In the genomic region with DNA sequence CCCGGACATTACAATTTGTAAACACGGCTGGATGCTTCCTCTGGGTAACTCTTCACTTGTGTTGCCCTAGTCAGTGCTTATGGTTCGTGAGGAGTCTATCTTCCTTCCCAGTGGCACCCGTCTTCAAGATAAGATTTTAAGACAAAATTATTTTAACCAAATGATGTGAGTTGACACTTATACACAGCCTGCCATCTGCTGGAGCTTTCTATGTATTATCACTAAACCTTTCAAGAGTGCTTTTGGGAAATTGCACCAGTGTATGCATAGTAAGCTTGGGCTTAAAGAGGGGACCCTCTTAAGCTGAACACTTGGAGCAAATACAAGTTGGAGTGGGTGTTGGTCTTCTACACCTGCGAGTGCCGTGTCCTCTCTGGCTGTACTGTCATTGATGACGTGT, we compare ENCODE assay signal across 16 mouse cellular contexts.
DNase-seq lines count a peak whose midpoint lies in the region; ATAC-seq and TF ChIP-seq lines count a peak whose summit lies in the region.
"Had no signal": no experiment of that assay in that cellular context is flagged by ENCODE, and none has a peak within 500 bp of the region (broad histone marks: within the 10 kb centered on the region; RNA-seq: fewer than 3 reads in every experiment).

No protein-coding gene starts in this region.

- H3K9me3 ChIP-seq in CH12.LX (replicated peaks; ENCODE audit: low read length), result no peaks in the 10 kb centered on the region
- H3K9me3 ChIP-seq: embryonic facial prominence, embryonic 12.5 days; hindbrain, embryonic 10.5 days; limb, embryonic 13.5 days had no signal

- no peaks in the 10 kb centered on the region for H3K36me3 ChIP-seq in heart, adult 2 months (ENCODE audit: control insufficient read depth, insufficient read depth, low read length)
- no peaks in the 10 kb centered on the region for H3K36me3 ChIP-seq in CH12.LX (replicated peaks in 1 of 2; ENCODE audit: control insufficient read depth in 1 of 2, insufficient read depth in 1 of 2, low read length in 1 of 2)
- H3K36me3 ChIP-seq: embryonic facial prominence, embryonic 12.5 days; hindbrain, embryonic 10.5 days; limb, embryonic 13.5 days had no signal

- TF ChIP-seq CTCF in heart, adult 2 months (IDR thresholded peaks at IDR 0.05), result peak; percentile 17; the same call in 1 of the 2 replicates
- TF ChIP-seq CTCF in left cerebral cortex, adult 2 months (IDR thresholded peaks at IDR 0.05), result peak; percentile 52
- TF ChIP-seq CTCF in CH12.LX (conservative IDR thresholded peaks at IDR 0.05 in 1 of 2, IDR thresholded peaks at IDR 0.05 in 1 of 2; ENCODE audit: low read depth in 2 of 2, low read length in 2 of 2), result peak in 1 of 2 experiments; percentile 42; a peak in 2 of 4 replicates

- peak; percentile 38 for ATAC-seq in granulocyte monocyte progenitor cell, adult 5-6 weeks (replicated peaks; ENCODE audit: poor library complexity, severe bottlenecking)

- DNase-seq in heart, adult 2 months, result no peak
- no peak for DNase-seq in heart, postnatal 36 days
- no peak for DNase-seq in left cerebral cortex, adult 2 months (ENCODE audit: extremely low spot score in 1 of 2, low spot score in 2 of 2)
- no peak for DNase-seq in left cerebral cortex, adult 11 months (ENCODE audit: low spot score)
- DNase-seq in CH12.LX (ENCODE audit: extremely low read depth) (no peak), MN1 (ENCODE audit: low spot score) (no peak)
- DNase-seq in cerebellum, adult 11-12 months, result no peak
- DNase-seq: cerebellum, postnatal 14 days; gastrocnemius, postnatal 14 days; kidney, adult 11 months; right cerebral cortex, postnatal 14 days had no signal

- H3K4me2 ChIP-seq in CH12.LX (ENCODE audit: insufficient read depth, low read depth, poor library complexity, severe bottlenecking), result no peak overlapping the region; the same call in 1 of the 2 replicates
- H3K4me2 ChIP-seq: embryonic facial prominence, embryonic 12.5 days; heart, embryonic 11.5 days; limb, embryonic 13.5 days had no signal

- WGBS in heart, adult 2 months, result 70% methylated on average over 7 of the region's 7 CpGs

- in situ Hi-C loops in CH12.LX (cut with MboI; ENCODE audit: low pct_ligation_motif_present, low pct_unique_long_range_greater_than_20kb, low sequenced_read_pairs), result no loop called here

- H3K79me2 ChIP-seq in heart, adult 2 months (replicated peaks; ENCODE audit: control insufficient read depth, insufficient read depth, low read length), result no peaks in the 10 kb centered on the region
- no peaks in the 10 kb centered on the region for H3K79me2 ChIP-seq in CH12.LX (replicated peaks; ENCODE audit: control insufficient read depth, extremely low read depth, insufficient read depth, poor library complexity, severe bottlenecking)

- no peak overlapping the region for H3K4me3 ChIP-seq in heart, adult 2 months
- no peak overlapping the region for H3K4me3 ChIP-seq in left cerebral cortex, adult 2 months
- no peak overlapping the region for H3K4me3 ChIP-seq in CH12.LX (replicated peaks in 1 of 3; ENCODE audit: low read depth in 2 of 3, low read length in 2 of 3, poor library complexity in 1 of 3)
- H3K4me3 ChIP-seq: embryonic facial prominence, embryonic 12.5 days; hindbrain, embryonic 10.5 days; limb, embryonic 13.5 days had no signal

- TF ChIP-seq EP300 in heart, adult 2 months (IDR thresholded peaks at IDR 0.05; ENCODE audit: insufficient read depth, low read depth, low read length), result no peak
- no peak for TF ChIP-seq EP300 in CH12.LX (IDR thresholded peaks at IDR 0.05; ENCODE audit: low read length)

- TF ChIP-seq RAD21 in CH12.LX (IDR thresholded peaks at IDR 0.05; ENCODE audit: low read depth, low read length), result peak; percentile 10

- H3K9ac ChIP-seq in heart, adult 2 months (ENCODE audit: low read depth, low read length), result no peak overlapping the region
- H3K9ac ChIP-seq in CH12.LX (ENCODE audit: insufficient read depth, low read depth), result no peak overlapping the region
- H3K9ac ChIP-seq: embryonic facial prominence, embryonic 12.5 days; limb, embryonic 13.5 days had no signal

- TF ChIP-seq POLR2A in heart, adult 2 months (IDR thresholded peaks at IDR 0.05; ENCODE audit: insufficient read depth, low read depth, low read length), result no peak
- TF ChIP-seq POLR2A in CH12.LX (IDR thresholded peaks at IDR 0.05; ENCODE audit: low read depth, low read length), result no peak

- intact Hi-C loops in heart, adult 2 months (cut with DNase I), result no loop called here
- intact Hi-C loops in heart, postnatal 36 days (cut with DNase I), result no loop called here
- intact Hi-C loops in left cerebral cortex, adult 2 months (cut with DNase I), result loop anchor here (1.0 to 10.0 kb wide), 2 partner anchors 94 to 426 kb away; partner anchors contain the start of gene Scg5

- dilution Hi-C loops in CH12.LX (cut with MboI; ENCODE audit: extremely low pct_ligation_motif_present, extremely low pct_unique_long_range_greater_than_20kb, low sequenced_read_pairs), result no loop called here

- no peak overlapping the region for H3K27ac ChIP-seq in heart, adult 2 months
- H3K27ac ChIP-seq in left cerebral cortex, adult 2 months, result no peak overlapping the region
- no peak overlapping the region for H3K27ac ChIP-seq in CH12.LX (ENCODE audit: insufficient read depth, low read depth)
- H3K27ac ChIP-seq: embryonic facial prominence, embryonic 12.5 days; hindbrain, embryonic 10.5 days had no signal

- H3K27me3 ChIP-seq in heart, adult 2 months (ENCODE audit: control insufficient read depth, insufficient read depth, low read length), result no peaks in the 10 kb centered on the region
- H3K27me3 ChIP-seq in CH12.LX (replicated peaks), result no peaks in the 10 kb centered on the region
- H3K27me3 ChIP-seq: embryonic facial prominence, embryonic 12.5 days; limb, embryonic 13.5 days had no signal

- H3K4me1 ChIP-seq in heart, adult 2 months (ENCODE audit: control insufficient read depth, insufficient read depth, low read length), result peaks cover 2% of the 10 kb centered on the region; the same call in 1 of the 2 replicates
- H3K4me1 ChIP-seq in CH12.LX (ENCODE audit: control insufficient read depth in 1 of 2, insufficient read depth in 2 of 2), result peaks cover 0 to 6% of the 10 kb centered on the region in 2 experiments; a peak in 1 of 4 replicates
- H3K4me1 ChIP-seq: hindbrain, embryonic 10.5 days had no signal

TF ChIP-seq in CH12.LX, 34 proteins besides CTCF, POLR2A, EP300 and RAD21:
- TF ChIP-seq TBP (conservative IDR thresholded peaks at IDR 0.05; ENCODE audit: low read depth, low read length) (no peak), ZMIZ1 (IDR thresholded peaks at IDR 0.05; ENCODE audit: low read depth, low read length) (no peak), SMC3 (IDR thresholded peaks at IDR 0.05; ENCODE audit: low read depth, low read length) (peak; percentile 13; the same call in 1 of the 2 replicates), E2F4 (IDR thresholded peaks at IDR 0.05; ENCODE audit: insufficient replicate concordance, low read depth, low read length) (no peak), IRF4 (IDR thresholded peaks at IDR 0.05; ENCODE audit: low read depth, low read length) (no peak), ELF1 (IDR thresholded peaks at IDR 0.05; ENCODE audit: low read depth, low read length) (no peak), CHD2 (IDR thresholded peaks at IDR 0.05; ENCODE audit: low read length) (no peak)
